Mouse (Mus musculus) neural tube, embryonic 15.5 days (tissue): Measurements from ENCODE around the gene Il18r1. TPM values are rescaled to one million over a fixed set of nuclear protein-coding genes. Genes with fewer than 3 reads are reported as not detected.

ENCODE experiments used
- ATAC-seq: fragments of 200-750 bp; cut with Nextera tagmentation; 2 replicates; pipeline ENCODE4 v1.8.0; 2017; ENCODE audit warnings: mild to moderate bottlenecking, moderate TSS enrichment, moderate library complexity; ENCODE audit not compliant: low FRiP score
- H3K27ac ChIP-seq: fragments of 300-500 bp; sonication (generic); replicated peaks from 2 replicates; pipeline ENCODE4 v1.5.1; 2015; ENCODE audit warnings: mild to moderate bottlenecking, inconsistent platforms
- H3K27me3 ChIP-seq: fragments of 300-500 bp; sonication (generic); replicated peaks from 2 replicates; pipeline ENCODE4 v1.6.1; 2015; ENCODE audit warnings: inconsistent platforms
- H3K36me3 ChIP-seq: fragments of 300-500 bp; sonication (generic); 2 replicates; pipeline ENCODE4 v1.6.1; 2015; ENCODE audit warnings: inconsistent platforms
- H3K4me1 ChIP-seq: fragments of 300-500 bp; sonication (generic); 2 replicates; pipeline ENCODE4 v1.6.1; 2015; ENCODE audit warnings: inconsistent platforms
- H3K4me2 ChIP-seq: fragments of 300-500 bp; sonication (generic); 2 replicates; pipeline ENCODE4 v1.6.1; 2015; ENCODE audit warnings: inconsistent platforms, mild to moderate bottlenecking, moderate library complexity
- H3K4me3 ChIP-seq: fragments of 300-500 bp; sonication (generic); replicated peaks from 2 replicates; pipeline ENCODE4 v1.5.1; 2015; ENCODE audit warnings: mild to moderate bottlenecking, inconsistent platforms
- H3K9ac ChIP-seq: fragments of 300-500 bp; sonication (generic); replicated peaks from 2 replicates; pipeline ENCODE4 v1.6.1; 2015; ENCODE audit warnings: mild to moderate bottlenecking, inconsistent platforms
- H3K9me3 ChIP-seq: fragments of 300-500 bp; sonication (generic); replicated peaks from 2 replicates; pipeline ENCODE4 v1.6.1; 2016; ENCODE audit warnings: inconsistent platforms
- WGBS: fragments of 180-500 bp; shearing (Covaris S2); methylation state at CpG from one replicate; pipeline ENCODE4 v1.1.7; 2015; ENCODE audit warnings: mixed read lengths; 5-methylcytosine and 5-hydroxymethylcytosine counted together
- polyA plus RNA-seq: library from polyadenylated mRNA; unstranded; fragments of >200 nt; fragmentation: Nextera tagmentation; extraction: Ambion mirVana; gene quantifications from 2 replicates; pipeline ENCODE4 v1.2.1, GENCODE M21; 2015

The Il18r1 gene
- polyA plus RNA-seq, 1 experiment from 2014 or later: not detected

DNA sequence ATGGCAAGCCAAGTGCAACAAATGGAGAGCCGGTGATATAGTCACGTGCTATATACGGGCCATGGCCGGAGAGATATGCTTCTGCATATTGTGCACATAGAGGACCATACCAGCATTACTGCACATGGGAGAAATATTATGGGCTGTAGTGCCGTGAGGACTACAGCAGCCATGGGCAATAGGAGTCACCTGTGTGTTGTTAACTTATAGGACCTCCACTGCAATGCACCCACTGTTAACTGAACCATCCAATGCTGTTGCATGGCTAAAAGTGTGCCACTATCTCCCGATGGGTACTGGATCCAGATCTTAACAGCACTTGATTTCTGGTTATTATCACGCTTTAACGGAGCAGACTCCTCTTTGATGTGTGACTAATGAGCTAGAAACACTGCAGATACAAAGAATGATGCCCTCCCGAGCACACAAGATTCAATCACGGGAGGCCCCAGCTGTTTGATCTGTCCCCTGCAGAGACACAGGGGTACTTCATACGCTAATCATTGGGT, 81.8 kb downstream of the Il18r1 start:
- Histone ChIP-seq H3K9me3 (no peaks in the 10 kb centered on the region), H3K4me2 (peak overlapping the region; percentile 7; the same call in 1 of the 2 replicates), H3K4me1 (peaks cover 13% of the 10 kb centered on the region), H3K4me3 (no peak overlapping the region), H3K27ac (peak overlapping the region; percentile 18; the same call in 1 of the 2 replicates), H3K36me3 (no peaks in the 10 kb centered on the region), H3K27me3 (no peaks in the 10 kb centered on the region), H3K9ac (no peak overlapping the region)
- ATAC-seq: peak; percentile 76
- 37% methylated on average over 11 of the region's 11 CpGs for WGBS

DNA sequence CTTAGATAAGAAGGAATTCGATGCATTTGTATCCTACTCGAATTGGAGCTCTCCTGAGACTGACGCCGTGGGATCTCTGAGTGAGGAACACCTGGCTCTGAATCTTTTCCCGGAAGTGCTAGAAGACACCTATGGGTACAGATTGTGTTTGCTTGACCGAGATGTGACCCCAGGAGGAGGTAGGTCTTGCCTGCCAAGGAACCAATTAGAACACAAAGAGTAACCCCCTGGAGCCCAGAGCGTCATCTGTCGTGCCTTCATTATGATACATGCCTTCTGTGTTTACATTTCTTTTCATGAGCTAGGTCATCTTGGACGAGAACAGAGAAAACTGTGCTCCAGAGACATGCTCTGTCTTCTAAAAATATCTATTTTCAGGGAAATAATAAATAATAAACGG, 82.4 kb downstream of the Il18r1 start:
- no peak for ATAC-seq
- H3K27ac ChIP-seq: no peak overlapping the region
- H3K9ac ChIP-seq: no peak overlapping the region
- H3K4me2 ChIP-seq: peak overlapping the region; percentile 7
- H3K4me1 ChIP-seq: peaks cover 13% of the 10 kb centered on the region
- H3K27me3 ChIP-seq: no peaks in the 10 kb centered on the region
- no peaks in the 10 kb centered on the region for H3K36me3 ChIP-seq
- 24% methylated on average over 10 of the region's 10 CpGs for WGBS
- H3K9me3 ChIP-seq: no peaks in the 10 kb centered on the region
- no peak overlapping the region for H3K4me3 ChIP-seq

Other genes starting within 250 kb of the Il18r1 start
- 0.77 and 3.4 TPM in 2 replicates for gene Il1r1, start 240.5 kb upstream of the Il18r1 start, polyA plus RNA-seq
- gene Il1rl2, start 140.9 kb upstream of the Il18r1 start, polyA plus RNA-seq: 0.81 and 3.1 TPM in 2 replicates
- 0.04 and 0.63 TPM in 2 replicates for gene Il1rl1, start 36.0 kb upstream of the Il18r1 start, polyA plus RNA-seq
- 0.03 and 0.29 TPM in 2 replicates for gene Il18rap, start 49.8 kb downstream of the Il18r1 start, polyA plus RNA-seq
- gene Slc9a4, start 114.5 kb downstream of the Il18r1 start, polyA plus RNA-seq: 0.09 and 0.10 TPM in 2 replicates
- gene Slc9a2, start 215.0 kb downstream of the Il18r1 start, polyA plus RNA-seq: 0.26 and 0.68 TPM in 2 replicates